Mouse (Mus musculus): ENCODE results near the gene Dync2h1.

DNA sequence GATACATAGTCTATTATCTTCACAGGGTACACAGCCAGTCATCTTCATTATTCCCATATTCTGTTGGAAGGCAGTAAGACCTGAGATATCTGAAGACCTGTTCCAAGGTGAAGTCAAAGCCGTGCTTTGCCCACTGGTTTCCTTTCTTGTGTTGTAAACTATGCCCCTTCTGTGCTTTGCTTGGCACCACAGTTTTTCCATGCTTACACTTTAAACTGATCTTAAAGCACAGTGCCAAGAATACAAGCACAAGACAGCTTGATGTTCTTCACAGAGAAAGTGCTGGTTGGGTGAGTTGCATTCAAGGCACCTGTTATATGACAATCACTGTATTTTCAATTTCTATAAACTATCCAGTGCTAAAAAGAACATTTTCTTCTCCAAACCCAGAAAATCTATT, 10.5 kb downstream of the Dync2h1 start:
- TF ChIP-seq CTCF (IDR thresholded peaks at IDR 0.05; ENCODE audit: extremely low read depth, insufficient read depth, insufficient read length, insufficient replicate concordance), result no peak
- TF ChIP-seq POLR2A (IDR thresholded peaks at IDR 0.05; ENCODE audit: low read depth, low read length), result no peak

Measured in spleen, adult 2 months (tissue).